Mouse (Mus musculus) liver, adult 2 months (tissue): ENCODE data around the gene Dpy30. TPM values are rescaled to one million over a fixed set of nuclear protein-coding genes. Genes with fewer than 3 reads are reported as not detected.
"Not testable (repeated sequence)": the region's sequence is repeated elsewhere in the genome, so short reads cannot be mapped to it uniquely, and the experiment has no call there.

ENCODE experiments used
- DNase-seq: peaks from one replicate; pipeline ENCODE4 v3.0.0-alpha.2; 2011; ENCODE audit warnings: low read depth, low spot score; ENCODE audit errors: extremely low read depth
- H3K27ac ChIP-seq: fragments of 200-500 bp; replicated peaks from 2 replicates; pipeline ENCODE4 v1.5.1; 2012; ENCODE audit warnings: low read depth, mild to moderate bottlenecking, control low read depth, inconsistent platforms, low read length; ENCODE audit not compliant: insufficient read depth
- H3K27me3 ChIP-seq: fragments of 200-500 bp; 2 replicates; pipeline ENCODE4 v1.6.1; 2012; ENCODE audit warnings: mild to moderate bottlenecking, moderate library complexity, low read length, inconsistent platforms; ENCODE audit not compliant: control insufficient read depth, insufficient read depth
- H3K36me3 ChIP-seq: fragments of 200-500 bp; 2 replicates; pipeline ENCODE4 v1.6.1; 2012; ENCODE audit warnings: low read length, inconsistent platforms; ENCODE audit not compliant: control insufficient read depth, insufficient read depth
- H3K4me1 ChIP-seq: fragments of 200-500 bp; 2 replicates; pipeline ENCODE4 v1.6.1; 2011; ENCODE audit warnings: low read length; ENCODE audit not compliant: control insufficient read depth, insufficient read depth
- H3K4me3 ChIP-seq: fragments of 200-500 bp; 2 replicates; pipeline ENCODE4 v1.5.1; 2011; ENCODE audit warnings: low read depth, mild to moderate bottlenecking, control low read depth, low read length, moderate library complexity; ENCODE audit not compliant: insufficient read depth
- H3K79me2 ChIP-seq: fragments of 200-500 bp; 2 replicates; pipeline ENCODE4 v1.6.1; 2012; ENCODE audit warnings: inconsistent platforms, mild to moderate bottlenecking, low read length, moderate library complexity; ENCODE audit not compliant: control insufficient read depth, insufficient read depth
- H3K9ac ChIP-seq: fragments of 200-500 bp; 2 replicates; pipeline ENCODE4 v1.6.1; 2012; ENCODE audit warnings: low read depth, mild to moderate bottlenecking, control low read depth, inconsistent platforms, low read length
- CTCF ChIP-seq: fragments of 200-500 bp; IDR thresholded peaks from 2 replicates; pipeline ENCODE4 v1.5.1; 2011; ENCODE audit warnings: low read depth, low read length, control low read depth
- POLR2A ChIP-seq: fragments of 200-500 bp; IDR thresholded peaks from 2 replicates; pipeline ENCODE4 v1.6.1; 2011; ENCODE audit warnings: low read length, control low read depth; ENCODE audit not compliant: insufficient read depth; ENCODE audit errors: extremely low read depth
- WGBS: fragments of 180-500 bp; shearing (Covaris S2); methylation state at CpG from one replicate; pipeline ENCODE4 v1.1.7; 2018; 5-methylcytosine and 5-hydroxymethylcytosine counted together
- polyA plus RNA-seq: library from polyadenylated mRNA; depleted of rRNA; stranded (reverse); fragments of >200 nt; gene quantifications from 2 replicates; pipeline ENCODE4 v1.2.3, GENCODE M21; 2012
- total RNA-seq: library from RNA; depleted of rRNA; stranded (reverse); fragments of >200 nt; gene quantifications from 2 replicates; pipeline ENCODE4 v1.2.3, GENCODE M21; 2014

Dpy30 gene
- total and polyA plus RNA-seq, 2 experiments = 29.2 to 34.7 TPM

DNA sequence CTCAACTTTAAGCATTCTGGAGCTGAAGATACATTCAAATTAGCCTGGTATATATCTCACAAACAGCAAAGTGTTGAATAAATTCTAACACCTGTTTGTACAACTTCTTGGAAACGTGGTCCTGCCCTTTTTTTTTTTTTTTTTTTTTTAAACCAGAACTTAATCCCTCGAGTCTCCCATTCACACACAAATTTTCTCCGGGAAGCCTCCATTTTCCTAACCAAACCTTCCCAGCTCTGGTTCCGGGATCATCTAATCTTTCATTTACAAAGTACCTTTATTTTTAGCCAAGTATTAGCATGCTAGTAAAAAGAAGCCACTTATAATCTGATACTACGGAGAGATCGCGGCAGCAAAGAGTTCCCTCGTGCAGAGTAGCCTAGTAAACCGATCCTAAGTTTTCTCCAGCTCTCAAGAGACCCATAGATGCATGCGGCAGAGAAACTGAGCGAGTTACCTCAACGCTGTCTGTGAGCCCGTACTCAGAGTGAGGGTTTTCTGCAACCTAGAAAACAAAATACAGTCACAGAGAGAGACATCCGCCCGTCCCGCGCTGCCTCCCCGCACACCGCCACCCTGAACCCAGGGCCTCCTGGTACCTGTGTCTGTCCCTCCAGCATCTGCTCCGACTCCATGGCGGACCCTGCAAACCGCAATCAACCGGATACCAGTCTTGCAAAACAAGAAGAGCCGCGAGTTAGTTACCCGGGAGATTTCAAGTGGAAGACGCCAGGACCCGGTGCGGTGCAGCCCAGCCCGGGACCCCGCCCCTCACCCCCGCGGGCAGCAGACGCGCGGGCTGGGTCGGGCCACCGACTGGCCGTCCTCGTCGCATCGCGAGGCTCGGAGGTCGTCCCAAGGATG lies 8.1 kb downstream of the Dpy30 start:
- Histone ChIP-seq H3K27ac (0 out of 2 replicates have a peak overlapping the region, but pooled peaks have one; percentile 3), H3K4me1 (no peaks in the 10 kb centered on the region; the same call in 1 of the 2 replicates), H3K9ac (peak overlapping the region; percentile 73), H3K79me2 (no peaks in the 10 kb centered on the region), H3K4me3 (peak overlapping the region; percentile 66), H3K27me3 (no peaks in the 10 kb centered on the region), H3K36me3 (no peaks in the 10 kb centered on the region)
- no peak for TF ChIP-seq POLR2A
- TF ChIP-seq CTCF = no peak
- DNase-seq = peak; percentile 37
- WGBS = under 1% methylated on average over 45 of the region's 45 CpGs

DNA sequence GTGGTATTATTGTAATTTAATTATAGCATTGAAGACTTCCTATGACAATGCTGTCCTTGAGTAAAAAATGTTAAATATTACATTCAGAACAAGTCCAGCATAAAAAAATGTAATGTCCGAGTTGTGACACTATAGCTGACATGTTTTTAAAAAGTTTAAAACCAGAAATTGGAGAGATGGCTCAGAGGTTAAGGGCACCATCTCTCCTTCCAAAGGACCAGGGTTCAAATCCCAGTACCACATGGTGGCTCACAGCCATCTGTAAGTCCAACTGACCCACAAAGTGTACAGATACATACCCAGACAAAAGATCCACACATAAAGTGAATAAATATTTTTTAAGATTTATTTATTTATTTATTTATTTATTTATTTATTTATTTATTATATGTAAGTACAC lies 17.7 kb downstream of the Dpy30 start:
- no peak for TF ChIP-seq CTCF
- TF ChIP-seq POLR2A = no peak
- Histone ChIP-seq H3K9ac (no peak overlapping the region), H3K4me3 (no peak overlapping the region), H3K4me1 (no peaks in the 10 kb centered on the region), H3K36me3 (peaks cover 4% of the 10 kb centered on the region; the same call in 1 of the 2 replicates), H3K27ac (no peak overlapping the region), H3K27me3 (no peaks in the 10 kb centered on the region), H3K79me2 (0 out of 2 replicates have a peak, but pooled peaks cover 2% of the 10 kb centered on the region)
- no peak for DNase-seq
- 91% methylated on average over 1 of the region's 1 CpGs for WGBS

DNA sequence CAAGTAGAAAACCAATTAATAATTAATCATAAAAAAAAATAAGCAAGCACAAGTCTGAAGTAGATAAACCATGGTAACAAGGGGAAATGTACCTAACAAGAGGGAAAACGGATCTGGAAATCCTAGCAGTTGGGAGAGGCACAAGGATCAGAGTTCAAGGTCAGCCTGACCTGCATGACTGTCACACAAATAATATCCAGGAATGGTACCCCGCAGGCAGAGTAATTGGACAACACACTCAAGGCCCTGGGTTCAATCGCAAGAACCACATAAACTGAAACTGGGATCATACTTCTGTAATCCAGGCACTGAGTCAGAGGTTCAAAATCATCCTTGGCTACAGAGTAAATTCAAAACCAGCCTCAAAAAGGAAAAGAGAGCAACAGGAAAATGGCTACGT lies 18.1 kb downstream of the Dpy30 start:
- no peak for TF ChIP-seq CTCF
- Histone ChIP-seq H3K9ac (no peak overlapping the region), H3K4me1 (no peaks in the 10 kb centered on the region), H3K4me3 (no peak overlapping the region), H3K27me3 (no peaks in the 10 kb centered on the region), H3K36me3 (peaks cover 4% of the 10 kb centered on the region; the same call in 1 of the 2 replicates), H3K27ac (no peak overlapping the region), H3K79me2 (0 out of 2 replicates have a peak, but pooled peaks cover 2% of the 10 kb centered on the region)
- DNase-seq = peak; percentile 31
- 60% methylated on average over 4 of the region's 4 CpGs for WGBS

DNA sequence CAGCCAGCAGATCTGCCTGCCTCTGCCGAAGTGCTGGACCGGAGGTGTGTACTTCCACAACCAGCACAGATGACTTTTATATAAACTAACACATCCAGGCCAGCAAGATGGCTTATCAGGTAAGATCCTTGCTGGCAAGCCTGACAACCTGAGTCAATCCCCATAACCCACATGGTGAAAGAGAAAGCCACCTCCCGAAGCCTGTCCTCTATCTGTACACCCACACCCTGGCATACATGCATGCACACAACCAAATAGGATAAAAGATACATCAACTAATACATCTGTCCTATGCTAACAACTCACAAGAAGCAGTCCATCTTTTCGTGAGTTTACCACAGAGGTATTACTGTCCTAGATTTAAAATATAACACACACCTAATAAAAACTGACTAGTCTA lies 19.7 kb downstream of the Dpy30 start:
- Histone ChIP-seq H3K9ac (no peak overlapping the region), H3K4me3 (no peak overlapping the region), H3K4me1 (no peaks in the 10 kb centered on the region), H3K27me3 (no peaks in the 10 kb centered on the region), H3K36me3 (peaks cover 5% of the 10 kb centered on the region; the same call in 1 of the 2 replicates), H3K27ac (no peak overlapping the region), H3K79me2 (0 out of 2 replicates have a peak, but pooled peaks cover 2% of the 10 kb centered on the region)
- DNase-seq = no peak
- TF ChIP-seq CTCF (no peak), POLR2A (no peak)
- 90% methylated on average over 4 of the region's 4 CpGs for WGBS

DNA sequence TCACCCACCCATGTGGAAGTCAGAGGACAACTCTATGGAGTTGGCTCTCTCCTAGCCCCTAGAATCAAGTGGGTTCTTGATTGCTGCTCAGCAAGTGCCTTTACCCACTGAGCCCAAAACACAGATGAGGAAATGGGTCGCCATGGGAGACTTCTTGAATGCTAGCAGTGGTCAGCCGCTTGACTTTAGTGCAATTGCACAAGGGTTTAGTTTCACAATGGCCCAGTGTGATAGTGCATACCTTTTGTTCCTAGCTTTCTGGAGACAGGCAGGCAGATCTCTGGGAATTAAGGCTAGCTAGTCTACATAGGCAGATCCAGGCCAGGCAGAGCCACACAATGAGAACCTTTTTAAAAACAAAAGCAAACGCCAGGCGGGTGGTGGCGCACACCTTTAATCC lies 23.7 kb downstream of the Dpy30 start:
- Histone ChIP-seq H3K9ac (no peak overlapping the region), H3K4me3 (no peak overlapping the region), H3K79me2 (0 out of 2 replicates have a peak, but pooled peaks cover 2% of the 10 kb centered on the region), H3K36me3 (peaks cover 2% of the 10 kb centered on the region; the same call in 1 of the 2 replicates), H3K4me1 (no peaks in the 10 kb centered on the region), H3K27ac (no peak overlapping the region), H3K27me3 (no peaks in the 10 kb centered on the region)
- WGBS = 89% methylated on average over 5 of the region's 5 CpGs
- TF ChIP-seq CTCF = no peak
- TF ChIP-seq POLR2A = no peak
- DNase-seq = no peak

DNA sequence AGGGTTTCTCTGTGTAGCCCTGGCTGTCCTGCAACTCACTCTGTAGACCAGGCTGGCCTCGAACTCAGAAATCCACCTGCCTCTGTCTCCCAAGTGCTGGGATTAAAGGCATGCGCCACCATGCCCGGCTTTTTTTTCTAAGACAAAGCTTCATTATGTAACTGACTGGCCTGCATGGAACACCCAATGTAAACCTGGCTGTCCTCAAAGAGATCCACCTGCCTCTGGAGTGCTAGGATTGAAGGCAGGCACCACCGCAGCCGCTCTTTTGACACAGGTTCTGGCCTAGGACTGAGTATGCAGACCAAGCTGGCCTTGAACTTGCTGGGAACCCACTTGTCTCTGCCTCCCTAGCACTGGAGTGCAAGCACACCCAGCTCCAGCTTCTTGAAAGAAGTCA lies 26.8 kb downstream of the Dpy30 start:
- H3K4me3 ChIP-seq, DNase-seq, H3K79me2 ChIP-seq, H3K36me3 ChIP-seq, H3K27ac ChIP-seq, H3K27me3 ChIP-seq, H3K4me1 ChIP-seq, H3K9ac ChIP-seq: not testable (repeated sequence)
- WGBS = 92% methylated on average over 5 of the region's 5 CpGs
